Mouse (Mus musculus) ovary, postnatal 14 days (tissue): Measurements from ENCODE around the gene St14.

Experiments used
- DNase-seq: peaks from one replicate; pipeline ENCODE4 v3.0.0; 2022; ENCODE audit warnings: low spot score

St14 gene

GRCm38 (mm10) chr9:31122464-31123030 lies 9.1 kb downstream of the St14 start:
- no peak for DNase-seq

- no peak for DNase-seq
Observed at GRCm38 (mm10) chr9:31120533-31120915, 11.1 kb downstream of the St14 start.

- DNase-seq = no peak
Observed at GRCm38 (mm10) chr9:31119882-31120532, 11.6 kb downstream of the St14 start.

- DNase-seq = no peak
Observed at GRCm38 (mm10) chr9:31119405-31119804, 12.2 kb downstream of the St14 start.

- DNase-seq = no peak
Observed at GRCm38 (mm10) chr9:31118520-31119298, 12.9 kb downstream of the St14 start.

GRCm38 (mm10) chr9:31117488-31117887 lies 14.2 kb downstream of the St14 start:
- no peak for DNase-seq

- no peak for DNase-seq
Observed at GRCm38 (mm10) chr9:31117088-31117487, 14.6 kb downstream of the St14 start.

- no peak for DNase-seq
Observed at GRCm38 (mm10) chr9:31115586-31115985, 16.1 kb downstream of the St14 start.

- no peak for DNase-seq
Observed at GRCm38 (mm10) chr9:31108464-31108863, 23.2 kb downstream of the St14 start.

- no peak for DNase-seq
Observed at GRCm38 (mm10) chr9:31098118-31098517, 33.5 kb downstream of the St14 start.

GRCm38 (mm10) chr9:31097088-31098082 lies 34.3 kb downstream of the St14 start:
- no peak for DNase-seq

- no peak for DNase-seq
Observed at GRCm38 (mm10) chr9:31092833-31093195, 38.8 kb downstream of the St14 start.

- DNase-seq = no peak
Observed at GRCm38 (mm10) chr9:31092111-31092832, 39.4 kb downstream of the St14 start.

GRCm38 (mm10) chr9:31091162-31091581 lies 40.5 kb downstream of the St14 start:
- no peak for DNase-seq

- no peak for DNase-seq
Observed at GRCm38 (mm10) chr9:31090081-31091023, 41.3 kb downstream of the St14 start.

- DNase-seq = no peak
Observed at GRCm38 (mm10) chr9:31089541-31089940, 42.1 kb downstream of the St14 start.

- DNase-seq = no peak
Observed at GRCm38 (mm10) chr9:31088883-31089282, 42.8 kb downstream of the St14 start.

- DNase-seq = no peak
Observed at GRCm38 (mm10) chr9:31088116-31088515, 43.5 kb downstream of the St14 start.

GRCm38 (mm10) chr9:31087466-31087865 lies 44.2 kb downstream of the St14 start:
- no peak for DNase-seq

- DNase-seq = no peak
Observed at GRCm38 (mm10) chr9:31086754-31087145, 44.9 kb downstream of the St14 start.
